Mouse (Mus musculus): ENCODE data around the gene Ddah1. TPM values are rescaled to one million over a fixed set of nuclear protein-coding genes. Genes with fewer than 3 reads are reported as not detected.

The Ddah1 gene
- total RNA-seq, 2 experiments from 2014 or later: 2.4 to 3.5 TPM

DNA sequence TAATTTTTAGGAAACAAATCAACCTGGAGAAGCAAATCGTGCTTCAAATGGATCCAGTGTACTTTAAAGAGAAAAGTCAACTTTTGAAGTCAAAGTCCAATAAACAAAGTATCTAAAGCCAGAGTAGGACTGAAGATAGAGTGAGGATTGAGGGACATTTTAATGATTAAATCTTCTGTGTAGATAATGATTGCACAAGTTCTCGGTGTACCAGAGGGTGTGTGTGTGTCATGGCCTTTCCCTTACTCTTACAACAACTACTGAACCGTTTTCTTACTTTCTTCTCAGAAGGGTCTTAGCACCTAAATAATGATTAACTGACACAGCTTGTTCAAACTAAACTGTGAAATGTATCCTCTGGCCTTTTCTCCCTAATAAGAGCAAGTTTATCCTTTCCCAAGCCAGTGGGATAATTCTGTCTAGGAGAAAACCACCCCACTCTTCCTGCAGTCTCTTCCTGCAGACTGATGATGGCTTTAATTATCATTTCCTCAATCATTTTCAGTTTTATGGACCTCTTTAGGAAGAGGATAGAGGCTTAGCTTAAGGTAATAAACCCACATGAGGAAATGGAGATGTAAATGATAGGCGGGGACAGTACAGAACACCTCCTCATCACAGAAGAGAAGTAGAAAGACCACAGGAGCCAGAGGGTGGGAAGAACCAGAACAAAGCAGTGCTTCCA lies 4.6 kb downstream of the Ddah1 start:
- no peak for DNase-seq (ENCODE audit: low spot score in 2 of 2)

GRCm38 (mm10) chr3:145763642-145763972 lies 5.1 kb downstream of the Ddah1 start:
- DNase-seq (ENCODE audit: low spot score in 2 of 2): no peak

- no peak for DNase-seq (ENCODE audit: low spot score in 2 of 2)
These were observed 5.9 kb downstream of the Ddah1 start for GRCm38 (mm10) chr3:145764416-145764815.

DNA sequence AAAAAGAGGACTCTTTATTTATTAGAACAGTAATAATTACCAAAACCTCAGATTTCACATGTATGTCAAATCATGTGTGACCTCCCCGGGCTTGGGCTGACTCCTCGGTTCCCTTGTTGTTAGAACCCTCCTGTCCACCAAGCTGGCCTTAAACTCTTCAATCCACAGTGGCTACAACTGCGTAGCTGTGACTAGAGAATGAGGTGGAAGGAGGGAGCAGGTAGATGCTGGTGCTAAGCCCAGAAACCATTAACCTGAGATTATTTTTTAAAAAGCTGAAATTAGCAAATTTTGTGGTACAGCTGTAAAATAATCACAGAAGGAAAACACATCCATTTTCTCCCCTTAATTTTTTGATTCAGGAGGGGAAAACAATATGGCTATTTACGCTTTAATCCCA lies 10.0 kb downstream of the Ddah1 start:
- no peak for DNase-seq (ENCODE audit: low spot score in 2 of 2)

DNA sequence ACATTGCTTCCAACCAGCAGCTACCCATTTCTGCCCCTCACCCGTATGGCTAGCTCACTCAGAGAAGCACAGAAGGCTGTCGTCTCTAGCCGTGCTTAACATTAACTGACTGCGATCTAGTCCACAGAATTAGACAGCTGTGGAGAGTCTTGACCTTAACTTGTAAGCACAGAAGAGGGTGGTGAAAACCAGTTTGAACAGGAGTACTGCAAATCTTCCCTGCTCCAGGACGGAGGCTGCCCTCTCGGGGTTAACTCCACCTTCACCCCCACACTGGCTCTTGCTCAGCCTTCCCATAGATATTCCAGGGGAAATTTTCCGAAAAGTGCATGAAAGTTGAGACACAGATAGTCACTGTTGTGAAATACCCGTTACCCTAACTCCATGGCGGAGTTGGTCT lies 14.9 kb downstream of the Ddah1 start:
- no peak for DNase-seq (ENCODE audit: low spot score in 2 of 2)

DNA sequence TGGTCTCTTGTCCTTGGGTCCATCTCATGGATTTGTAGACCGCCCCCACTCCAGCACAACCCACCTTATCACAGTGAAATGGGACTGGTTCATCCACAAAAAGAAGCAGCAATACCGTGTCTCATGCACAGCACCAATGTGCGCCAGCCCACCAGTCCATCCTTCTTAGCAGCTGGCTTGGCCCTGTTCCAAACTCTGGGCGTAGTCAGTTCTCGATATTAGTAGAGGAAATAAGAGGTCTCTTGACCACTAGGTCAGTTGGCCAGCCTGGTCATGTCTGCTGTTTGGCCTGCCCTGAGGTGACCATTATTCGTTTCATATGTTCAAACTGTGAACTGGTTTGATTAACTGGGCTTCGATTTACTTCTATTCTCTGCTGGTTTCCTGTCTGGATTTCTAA lies 15.9 kb downstream of the Ddah1 start:
- no peak for DNase-seq (ENCODE audit: low spot score in 2 of 2)

- no peak for DNase-seq (ENCODE audit: low spot score in 2 of 2)
These were observed 16.8 kb downstream of the Ddah1 start for GRCm38 (mm10) chr3:145775236-145775635.

- DNase-seq (ENCODE audit: low spot score in 2 of 2): no peak
These were observed 17.4 kb downstream of the Ddah1 start for GRCm38 (mm10) chr3:145775862-145776261.

DNA sequence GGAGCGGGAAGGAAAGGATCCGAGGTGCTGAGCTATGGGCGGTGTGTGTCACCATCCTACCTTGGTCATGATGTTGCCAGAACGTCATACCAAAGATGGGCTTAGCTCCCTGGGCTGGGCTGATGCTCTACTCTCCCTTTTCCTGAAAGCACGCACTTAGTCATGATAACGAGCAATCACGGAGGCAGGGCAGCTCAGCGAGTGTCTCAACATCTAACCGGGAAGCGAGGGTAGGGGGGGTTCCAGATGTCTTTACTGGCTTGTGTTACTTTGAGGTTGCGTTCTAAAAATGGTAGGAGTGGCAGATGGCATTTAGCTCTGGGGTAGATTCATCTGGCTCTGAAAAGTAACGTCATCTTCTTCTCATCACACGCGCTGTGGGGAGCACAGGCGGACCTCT lies 18.5 kb downstream of the Ddah1 start:
- no peak for DNase-seq (ENCODE audit: low spot score in 2 of 2)

GRCm38 (mm10) chr3:145778406-145778922 lies 20.0 kb downstream of the Ddah1 start:
- DNase-seq (ENCODE audit: low spot score in 2 of 2): no peak

DNA sequence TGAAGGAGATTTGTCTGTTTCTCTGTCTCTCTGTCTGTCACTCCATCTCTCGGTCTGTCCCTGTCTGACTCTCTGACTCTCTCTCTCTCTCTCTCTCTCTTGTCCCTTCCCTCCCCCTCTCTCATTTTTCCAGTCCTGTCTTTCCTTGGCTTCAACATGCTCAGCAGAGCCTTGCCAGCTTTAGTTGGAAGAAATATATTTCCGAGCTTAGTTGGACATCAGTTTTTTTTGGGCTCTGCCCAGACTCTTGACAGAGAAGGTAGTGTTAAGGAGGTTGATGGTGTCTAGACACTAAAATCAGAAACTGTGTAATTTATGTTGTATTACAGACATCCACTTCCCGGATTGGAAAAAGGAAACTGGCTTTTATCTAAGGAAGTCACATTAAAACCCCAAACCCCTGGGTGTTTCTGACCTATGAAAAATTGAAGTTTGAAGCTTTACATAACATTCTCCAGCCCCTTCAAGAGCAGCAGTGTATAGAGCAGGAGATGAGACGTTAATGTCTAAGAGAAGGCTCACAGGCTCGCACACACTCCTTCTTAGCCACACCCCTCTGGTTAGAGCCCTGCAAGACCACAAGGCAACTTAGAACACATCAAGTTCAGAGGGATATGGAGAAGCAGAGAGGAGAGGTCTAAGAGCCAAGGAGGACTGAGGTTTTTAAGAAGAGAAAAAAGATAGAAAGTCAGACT lies 21.0 kb downstream of the Ddah1 start:
- DNase-seq (ENCODE audit: low spot score in 2 of 2): no peak

DNA sequence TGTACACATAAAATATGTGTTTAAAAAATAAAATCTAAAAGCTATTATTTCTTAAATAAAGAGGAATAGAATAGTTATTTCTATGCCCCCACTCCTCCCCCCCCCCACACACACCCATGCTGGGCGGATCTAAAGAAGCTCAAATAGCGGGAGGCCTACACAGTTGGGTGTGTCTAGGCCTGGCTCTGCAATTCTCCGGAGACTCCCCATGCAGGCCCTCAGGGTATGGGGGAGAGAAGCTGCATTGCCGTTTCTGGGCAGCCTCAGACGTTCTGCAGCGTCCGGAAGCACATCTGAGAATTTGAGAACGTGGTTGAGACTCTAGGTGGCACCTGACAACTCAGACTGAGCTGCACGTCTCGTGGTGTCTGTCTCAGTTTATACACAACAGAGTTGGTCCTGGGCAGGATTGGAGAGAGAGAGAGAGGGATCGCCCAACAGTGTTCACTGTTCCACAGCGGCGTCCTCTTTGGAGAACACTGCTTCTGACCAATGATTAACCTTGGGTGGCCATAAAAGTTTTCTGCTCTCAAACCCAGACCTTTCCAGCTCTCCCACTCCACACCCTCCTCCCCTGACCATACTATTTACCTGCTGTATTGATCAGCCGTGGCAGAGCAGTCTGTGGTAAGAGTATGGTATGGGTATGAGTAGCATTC lies 22.4 kb downstream of the Ddah1 start:
- no peak for DNase-seq (ENCODE audit: low spot score in 2 of 2)

- DNase-seq (ENCODE audit: low spot score in 2 of 2): no peak
These were observed 26.8 kb downstream of the Ddah1 start for GRCm38 (mm10) chr3:145785244-145785643.

GRCm38 (mm10) chr3:145787303-145787702 lies 28.8 kb downstream of the Ddah1 start:
- DNase-seq (ENCODE audit: low spot score in 2 of 2): no peak

DNA sequence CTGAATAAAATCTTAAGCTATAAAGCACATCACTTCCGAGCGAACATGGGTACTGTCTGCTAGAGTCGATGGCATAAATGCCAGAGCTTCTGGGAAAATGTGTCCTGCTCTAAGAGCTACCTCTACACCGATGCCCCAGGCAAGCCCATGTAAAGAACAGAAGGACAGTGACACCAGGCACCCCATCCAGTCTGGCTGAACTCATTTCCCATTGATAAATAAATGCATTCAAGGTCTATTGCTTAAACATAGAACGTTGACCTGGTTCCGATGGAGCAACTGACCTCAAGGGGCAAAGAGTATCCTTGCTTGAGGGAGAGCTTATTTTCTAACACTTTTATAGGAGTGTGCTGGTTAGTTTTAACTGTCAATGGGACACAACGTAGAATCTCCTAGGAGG lies 30.6 kb downstream of the Ddah1 start:
- no peak for DNase-seq (ENCODE audit: low spot score in 2 of 2)

GRCm38 (mm10) chr3:145790233-145790632 lies 31.8 kb downstream of the Ddah1 start:
- DNase-seq (ENCODE audit: low spot score in 2 of 2): no peak

DNA sequence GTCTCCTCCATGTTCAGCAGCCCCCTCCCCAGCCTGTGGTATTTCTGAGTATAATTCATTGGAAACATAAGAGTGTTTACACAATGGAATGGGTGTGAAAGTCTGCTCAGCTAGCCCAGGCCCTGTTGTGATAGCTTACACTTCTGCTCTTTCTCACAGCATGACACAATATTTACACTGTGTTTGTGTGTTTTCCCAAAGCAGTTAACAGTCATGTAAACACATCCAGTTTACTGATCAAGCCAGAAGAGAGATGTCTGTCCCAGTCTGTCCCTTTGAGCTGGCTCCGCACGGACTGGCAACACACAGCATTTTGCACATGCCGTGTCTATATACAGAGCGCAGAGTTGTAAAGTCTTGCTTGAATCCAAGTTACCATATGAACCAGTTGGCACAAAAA lies 32.2 kb downstream of the Ddah1 start:
- no peak for DNase-seq (ENCODE audit: low spot score in 2 of 2)

GRCm38 (mm10) chr3:145794355-145794754 lies 35.9 kb downstream of the Ddah1 start:
- DNase-seq (ENCODE audit: low spot score in 2 of 2): no peak

DNA sequence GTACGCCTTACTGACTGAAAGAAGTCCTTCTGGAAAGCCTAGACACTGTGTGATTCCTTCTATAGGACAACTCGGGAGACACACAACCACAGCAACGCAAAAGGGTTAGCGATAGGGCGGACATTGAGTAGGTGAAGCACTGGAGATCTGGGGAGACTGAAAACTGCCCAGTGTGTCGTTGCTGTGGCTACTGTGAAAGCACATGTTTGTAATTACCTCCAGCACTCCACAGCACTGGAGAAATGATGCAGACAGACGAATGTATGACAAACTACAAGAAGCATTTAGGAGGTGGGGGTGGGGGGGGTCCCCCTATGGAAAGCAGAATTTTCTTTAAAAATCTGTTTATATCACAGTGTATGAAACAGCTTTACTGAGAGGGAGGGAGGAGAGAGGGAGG lies 37.4 kb downstream of the Ddah1 start:
- DNase-seq (ENCODE audit: low spot score in 2 of 2): no peak

DNA sequence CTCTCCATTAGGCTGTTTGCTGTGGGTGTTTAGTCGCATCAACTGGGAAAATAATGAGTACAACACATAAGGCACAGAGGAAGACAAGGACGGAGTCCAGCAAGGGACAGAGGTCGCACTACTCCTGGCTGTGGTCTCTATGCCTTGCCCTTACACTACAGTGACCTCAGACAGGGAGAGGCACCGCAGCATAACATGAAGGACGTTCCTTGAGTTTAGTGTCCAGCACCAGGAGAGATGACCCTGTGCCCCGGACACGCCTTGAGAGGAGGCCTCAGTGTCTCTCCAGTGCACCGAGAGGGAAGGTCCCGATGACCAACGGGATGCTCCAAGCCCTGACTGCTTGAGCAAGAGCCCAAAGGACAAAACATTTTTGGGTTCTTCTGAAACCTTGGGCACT lies 39.6 kb downstream of the Ddah1 start:
- DNase-seq (ENCODE audit: low spot score in 2 of 2): no peak

- no peak for DNase-seq (ENCODE audit: low spot score in 2 of 2)
These were observed 40.3 kb downstream of the Ddah1 start for GRCm38 (mm10) chr3:145798751-145799188.

- DNase-seq (ENCODE audit: low spot score in 2 of 2): no peak
These were observed 40.9 kb downstream of the Ddah1 start for GRCm38 (mm10) chr3:145799365-145799764.
